Mouse (Mus musculus) spleen, adult 12 weeks (tissue): ENCODE measurements around the gene Stn1.

Experiments
- DNase-seq: peaks from one replicate; pipeline ENCODE4 v3.0.0; 2022; ENCODE audit warnings: low spot score

The Stn1 gene

GRCm38 (mm10) chr19:47545055-47545454 is 7.7 kb upstream of the Stn1 start:
- DNase-seq = no peak

GRCm38 (mm10) chr19:47542441-47542840 is 5.1 kb upstream of the Stn1 start:
- DNase-seq = no peak

GRCm38 (mm10) chr19:47538801-47539200 is 1.5 kb upstream of the Stn1 start:
- no peak for DNase-seq

GRCm38 (mm10) chr19:47537879-47538278 is 572 bp upstream of the Stn1 start:
- no peak for DNase-seq

GRCm38 (mm10) chr19:47536521-47537299 is 597 bp downstream of the Stn1 start:
- peak; percentile 92 for DNase-seq

GRCm38 (mm10) chr19:47534131-47534530 is 3.2 kb downstream of the Stn1 start:
- no peak for DNase-seq

- no peak for DNase-seq
These were observed 4.9 kb downstream of the Stn1 start for GRCm38 (mm10) chr19:47532449-47532848.

- peak; percentile 26 for DNase-seq
These were observed 6.0 kb downstream of the Stn1 start for GRCm38 (mm10) chr19:47531309-47531708.

GRCm38 (mm10) chr19:47526239-47526986 is 10.9 kb downstream of the Stn1 start:
- DNase-seq = no peak

- no peak for DNase-seq
These were observed 12.4 kb downstream of the Stn1 start for GRCm38 (mm10) chr19:47524905-47525304.

GRCm38 (mm10) chr19:47521403-47521802 is 15.9 kb downstream of the Stn1 start:
- no peak for DNase-seq

GRCm38 (mm10) chr19:47519163-47519893 is 18.0 kb downstream of the Stn1 start:
- no peak for DNase-seq

- no peak for DNase-seq
These were observed 18.7 kb downstream of the Stn1 start for GRCm38 (mm10) chr19:47518475-47519162.

GRCm38 (mm10) chr19:47517570-47517969 is 19.7 kb downstream of the Stn1 start:
- DNase-seq = no peak

- no peak for DNase-seq
These were observed 20.4 kb downstream of the Stn1 start for GRCm38 (mm10) chr19:47516879-47517278.

- DNase-seq = no peak
These were observed 22.2 kb downstream of the Stn1 start for GRCm38 (mm10) chr19:47515091-47515490.

GRCm38 (mm10) chr19:47513618-47513897 is 23.7 kb downstream of the Stn1 start:
- DNase-seq = no peak

- no peak for DNase-seq
These were observed 24.3 kb downstream of the Stn1 start for GRCm38 (mm10) chr19:47512794-47513617.

- DNase-seq = no peak
These were observed 25.3 kb downstream of the Stn1 start for GRCm38 (mm10) chr19:47511958-47512357.

- DNase-seq = no peak
These were observed 26.0 kb downstream of the Stn1 start for GRCm38 (mm10) chr19:47511294-47511675.

GRCm38 (mm10) chr19:47510473-47511293 is 26.6 kb downstream of the Stn1 start:
- no peak for DNase-seq
